Comparison of ENCODE assay signal across 34 mouse cellular contexts in the genomic region with DNA sequence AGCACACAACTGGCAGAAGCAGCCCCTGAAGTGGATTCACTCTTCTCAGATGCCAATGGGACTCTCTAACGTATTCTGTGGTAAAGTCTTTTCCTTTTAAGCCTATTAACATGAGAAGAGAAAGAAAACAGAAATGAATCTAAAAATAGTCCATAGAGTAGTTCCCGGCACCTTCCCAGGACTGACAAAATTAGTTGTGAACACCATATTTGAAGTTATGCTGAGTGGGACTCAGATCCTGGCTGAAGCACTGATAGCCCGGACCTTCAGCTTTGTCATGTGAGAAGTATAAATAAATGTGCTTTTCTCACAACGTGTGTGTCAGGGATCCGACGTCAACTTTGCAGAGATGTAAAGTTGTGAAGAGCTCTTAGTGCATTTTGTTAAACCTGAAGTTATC. TPM values are rescaled to one million over a fixed set of nuclear protein-coding genes. Genes with fewer than 3 reads are reported as not detected.
"Had no signal": no experiment of that assay in that cellular context is flagged by ENCODE, and none has a peak within 500 bp of the region (broad histone marks: within the 10 kb centered on the region; RNA-seq: fewer than 3 reads in every experiment).

No protein-coding gene starts in this region.

- H3K9ac ChIP-seq: limb, embryonic 12.5 days; limb, embryonic 13.5 days; limb, embryonic 15.5 days; liver, embryonic 12.5 days; liver, embryonic 13.5 days; liver, embryonic 14.5 days; liver, embryonic 15.5 days; liver, postnatal 0 days; lung, embryonic 14.5 days; lung, embryonic 15.5 days; midbrain, embryonic 12.5 days; midbrain, embryonic 13.5 days; midbrain, embryonic 15.5 days; neural tube, embryonic 12.5 days; neural tube, embryonic 13.5 days had no signal

- H3K27me3 ChIP-seq: limb, embryonic 15.5 days; liver, embryonic 13.5 days; liver, embryonic 15.5 days; lung, embryonic 15.5 days; megakaryocyte, embryonic 14.5 days; midbrain, embryonic 12.5 days; midbrain, embryonic 13.5 days; midbrain, embryonic 15.5 days; neural tube, embryonic 12.5 days; neural tube, embryonic 13.5 days had no signal

- H3K4me3 ChIP-seq: limb, embryonic 10.5 days; limb, embryonic 12.5 days; limb, embryonic 13.5 days; limb, embryonic 15.5 days; liver, embryonic 12.5 days; liver, embryonic 13.5 days; liver, embryonic 15.5 days; lung, embryonic 15.5 days; megakaryocyte, embryonic 14.5 days; midbrain, embryonic 10.5 days; midbrain, embryonic 12.5 days; midbrain, embryonic 13.5 days; midbrain, embryonic 15.5 days; myocyte; neural tube, embryonic 12.5 days; neural tube, embryonic 13.5 days had no signal

- H3K9me3 ChIP-seq: limb, embryonic 10.5 days; limb, embryonic 12.5 days; limb, embryonic 13.5 days; limb, embryonic 15.5 days; liver, embryonic 12.5 days; liver, embryonic 13.5 days; liver, embryonic 15.5 days; lung, embryonic 15.5 days; megakaryocyte, embryonic 14.5 days; midbrain, embryonic 10.5 days; midbrain, embryonic 12.5 days; midbrain, embryonic 13.5 days; midbrain, embryonic 15.5 days; neural tube, embryonic 12.5 days; neural tube, embryonic 13.5 days had no signal

- H3K27ac ChIP-seq: limb, embryonic 10.5 days; limb, embryonic 12.5 days; limb, embryonic 13.5 days; limb, embryonic 15.5 days; liver, embryonic 12.5 days; liver, embryonic 13.5 days; liver, embryonic 14.5 days; liver, embryonic 15.5 days; lung, embryonic 15.5 days; macrophage; midbrain, embryonic 10.5 days; midbrain, embryonic 12.5 days; midbrain, embryonic 13.5 days; midbrain, embryonic 15.5 days; neural tube, embryonic 12.5 days; neural tube, embryonic 13.5 days had no signal

- ATAC-seq: liver, embryonic 12.5 days; liver, postnatal 0 days; lung, postnatal 0 days; midbrain, embryonic 13.5 days; midbrain, embryonic 15.5 days; midbrain, embryonic 16.5 days had no signal

- H3K4me2 ChIP-seq: limb, embryonic 12.5 days; limb, embryonic 13.5 days; limb, embryonic 15.5 days; liver, embryonic 11.5 days; liver, embryonic 12.5 days; liver, embryonic 13.5 days; liver, embryonic 15.5 days; lung, embryonic 14.5 days; lung, embryonic 15.5 days; midbrain, embryonic 11.5 days; midbrain, embryonic 12.5 days; midbrain, embryonic 13.5 days; midbrain, embryonic 15.5 days; neural tube, embryonic 12.5 days; neural tube, embryonic 13.5 days had no signal

- H3K36me3 ChIP-seq: limb, embryonic 10.5 days; limb, embryonic 12.5 days; limb, embryonic 13.5 days; limb, embryonic 15.5 days; liver, embryonic 12.5 days; liver, embryonic 13.5 days; liver, embryonic 15.5 days; lung, embryonic 15.5 days; midbrain, embryonic 10.5 days; midbrain, embryonic 12.5 days; midbrain, embryonic 13.5 days; midbrain, embryonic 15.5 days; neural tube, embryonic 12.5 days; neural tube, embryonic 13.5 days had no signal

- H3K4me1 ChIP-seq: limb, embryonic 10.5 days; limb, embryonic 12.5 days; limb, embryonic 13.5 days; limb, embryonic 15.5 days; liver, embryonic 12.5 days; liver, embryonic 13.5 days; liver, embryonic 15.5 days; lung, embryonic 15.5 days; midbrain, embryonic 10.5 days; midbrain, embryonic 12.5 days; midbrain, embryonic 13.5 days; midbrain, embryonic 15.5 days; neural tube, embryonic 12.5 days had no signal

- DNase-seq: left cerebral cortex, postnatal 4 days; liver; liver, embryonic 13.5 days; liver, postnatal 0 days; lung, adult 18-20 months; lung, adult 2 months; lung, embryonic 14.5 days; lung, postnatal 10 days; lung, postnatal 14 days; lung, postnatal 36 days; lung, postnatal 4 days; midbrain, embryonic 14.5 days had no signal

RNA-seq across cellular contexts. Expression of a gene that starts 7.4 kb away (rescaled TPM):
- polyA plus RNA-seq: liver, adult 2 months had no signal
